Mouse (Mus musculus) bone marrow macrophage, adult 2 months (primary cell): ENCODE measurements around the gene Cst3.

Experiments used
- CTCF ChIP-seq: IDR thresholded peaks from 2 replicates; pipeline ENCODE4 v1.5.1; 2012; ENCODE audit warnings: low read depth, mild to moderate bottlenecking, low read length, moderate library complexity
- POLR2A ChIP-seq: IDR thresholded peaks from 2 replicates; pipeline ENCODE4 v1.6.1; 2012; ENCODE audit warnings: mild to moderate bottlenecking, low read depth, low read length, borderline replicate concordance

- TF ChIP-seq CTCF: no peak
- no peak for TF ChIP-seq POLR2A
Measured at GRCm38 (mm10) chr2:148834912-148835311, 40.6 kb downstream of the Cst3 start, which contains the start of gene Cst9.
